Mouse (Mus musculus) neutrophil, adult 5-6 weeks (primary cell): ENCODE results near the gene Fam173a. TPM values are rescaled to one million over a fixed set of nuclear protein-coding genes. Genes with fewer than 3 reads are reported as not detected.

ENCODE experiments used
- total RNA-seq: library from RNA; stranded (forward); fragments of 200-1000 nt; gene quantifications from 2 replicates; pipeline ENCODE4 v1.2.3, GENCODE M21; 2017

Gene Fam173a
- total RNA-seq, 1 experiment from 2014 or later, result 23.6 TPM

Other genes starting within 250 kb of the Fam173a start
- gene Sox8, start 222.2 kb downstream of the Fam173a start, total RNA-seq, result not detected in 2 replicates
- 10.9 and 11.8 TPM in 2 replicates for gene Lmf1, start 213.8 kb downstream of the Fam173a start, total RNA-seq
- not detected in 2 replicates for gene Gng13, start 75.7 kb downstream of the Fam173a start, total RNA-seq
- 1.5 and 2.3 TPM in 2 replicates for gene Chtf18, start 65.5 kb downstream of the Fam173a start, total RNA-seq
- 1.7 and 2.2 TPM in 2 replicates for gene Rpusd1, start 65.2 kb downstream of the Fam173a start, total RNA-seq
- not detected in 2 replicates for gene Mslnl, start 56.9 kb downstream of the Fam173a start, total RNA-seq
- 1.6 TPM in 1 of 2 replicates, not detected in the other for gene Msln, start 38.5 kb downstream of the Fam173a start, total RNA-seq
- 36.2 and 41.3 TPM in 2 replicates for gene Narfl, start 19.1 kb downstream of the Fam173a start, total RNA-seq
- gene Haghl, start 7.2 kb downstream of the Fam173a start, total RNA-seq, result 21.5 and 24.7 TPM in 2 replicates
- 0.25 TPM in 1 of 2 replicates, not detected in the other for gene Ccdc78, start 6.3 kb downstream of the Fam173a start, total RNA-seq
- not detected in 2 replicates for gene AC134908.4, start 2.8 kb upstream of the Fam173a start, total RNA-seq
- gene Metrn, start 4.2 kb upstream of the Fam173a start, total RNA-seq, result 3.5 and 4.4 TPM in 2 replicates
- gene Fbxl16, start 16.2 kb upstream of the Fam173a start, total RNA-seq, result not detected in 2 replicates
- 12.9 and 13.4 TPM in 2 replicates for gene Wdr24, start 30.7 kb upstream of the Fam173a start, total RNA-seq
- gene Jmjd8, start 36.0 kb upstream of the Fam173a start, total RNA-seq, result 10.9 and 11.0 TPM in 2 replicates
- gene Stub1, start 40.5 kb upstream of the Fam173a start, total RNA-seq, result 74.8 and 79.7 TPM in 2 replicates
- 1.5 TPM in 1 of 2 replicates, not detected in the other for gene Rhbdl1, start 44.4 kb upstream of the Fam173a start, total RNA-seq
- gene Gm20683, start 48.9 kb upstream of the Fam173a start, total RNA-seq, result 3.4 and 5.6 TPM in 2 replicates
- gene Rhot2, start 52.0 kb upstream of the Fam173a start, total RNA-seq, result 34.6 and 37.0 TPM in 2 replicates
- gene Wdr90, start 68.6 kb upstream of the Fam173a start, total RNA-seq, result 7.4 and 8.4 TPM in 2 replicates
- 1.2 TPM in 1 of 2 replicates, not detected in the other for gene Mcrip2, start 75.9 kb upstream of the Fam173a start, total RNA-seq
- 5.8 and 7.1 TPM in 2 replicates for gene Mettl26, start 82.2 kb upstream of the Fam173a start, total RNA-seq
- gene Wfikkn1, start 88.0 kb upstream of the Fam173a start, total RNA-seq, result 2.0 and 3.0 TPM in 2 replicates
- 6.5 and 7.8 TPM in 2 replicates for gene Rab40c, start 126.8 kb upstream of the Fam173a start, total RNA-seq
- gene Pigq, start 152.0 kb upstream of the Fam173a start, total RNA-seq, result 23.3 and 28.6 TPM in 2 replicates
- not detected in 2 replicates for gene Nhlrc4, start 152.1 kb upstream of the Fam173a start, total RNA-seq
- not detected in 2 replicates for gene A930017K11Rik, start 159.7 kb upstream of the Fam173a start, total RNA-seq
- gene Capn15, start 192.9 kb upstream of the Fam173a start, total RNA-seq, result 9.2 and 10.2 TPM in 2 replicates